Mouse (Mus musculus) macrophage (primary cell): ENCODE measurements around the gene Prss2. TPM values are rescaled to one million over a fixed set of nuclear protein-coding genes. Genes with fewer than 3 reads are reported as not detected.
"Not testable (repeated sequence)": the region's sequence is repeated elsewhere in the genome, so short reads cannot be mapped to it uniquely, and the experiment has no call there.

Source experiments
- H3K27ac ChIP-seq: fragments of 350-480 bp; formaldehyde crosslinking; 2 replicates; pipeline ENCODE4 v1.9.0; 2021
- H3K36me3 ChIP-seq: fragments of 350-480 bp; formaldehyde crosslinking; 2 replicates; pipeline ENCODE4 v1.9.0; 2021; ENCODE audit errors: inconsistent target
- H3K4me3 ChIP-seq: fragments of 350-480 bp; formaldehyde crosslinking; 2 replicates; pipeline ENCODE4 v1.9.0; 2021; ENCODE audit errors: inconsistent target
- H3K79me2 ChIP-seq: fragments of 350-480 bp; formaldehyde crosslinking; 2 replicates; pipeline ENCODE4 v1.9.0; 2021; ENCODE audit errors: inconsistent target
- WGBS: methylation state at CpG from one replicate; pipeline ENCODE4 v1.1.7; 2026; ENCODE audit warnings: inconsistent platforms; ENCODE audit not compliant: missing documents; 5-methylcytosine and 5-hydroxymethylcytosine counted together
- polyA plus RNA-seq: library from polyadenylated mRNA; stranded (reverse); fragments of 250-400 nt; gene quantifications from 3 replicates; pipeline ENCODE4 v1.2.4, GENCODE M21; 2018; ENCODE audit warnings: inconsistent platforms
- total RNA-seq, 78 experiments: library from RNA; depleted of rRNA; stranded (reverse); fragments of 250-400 nt; gene quantifications; 1 replicate in 9 of 78; 2 replicates in 24 of 78; 3 replicates in 43 of 78; 4 replicates in 2 of 78; pipeline ENCODE4 v1.2.4; 2018; ENCODE audit warnings: inconsistent platforms in 56 of 78

Gene Prss2
- total RNA-seq (2018; cell fraction: chromatin; rRNA removed): not detected
- not detected for total RNA-seq (2018; cell fraction: cytosol; rRNA removed)
- total RNA-seq (2018; cell fraction: nucleus; rRNA removed): not detected
- not detected in 3 replicates for polyA plus RNA-seq

DNA sequence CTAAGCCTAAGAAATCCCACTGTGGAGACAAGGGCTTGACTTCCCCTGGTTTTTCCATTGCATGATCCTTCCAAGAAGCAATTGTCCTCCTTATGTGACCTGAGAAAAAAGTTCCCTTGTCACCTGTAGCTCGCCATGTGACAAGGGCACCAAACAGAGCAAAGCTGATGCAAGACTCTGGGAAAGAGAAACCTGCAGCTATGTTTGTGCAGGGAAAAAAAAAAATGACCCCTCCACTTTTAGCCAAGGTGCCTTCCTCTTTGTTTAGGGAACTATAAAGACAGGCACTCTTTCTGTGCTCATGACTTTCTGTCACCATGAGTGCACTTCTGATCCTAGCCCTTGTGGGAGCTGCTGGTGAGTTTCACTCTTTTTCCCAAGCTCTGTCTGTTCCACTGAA lies at the start of gene Prss2:
TSS of gene Prss2 (plus strand) at position 301 of the 400 bp plus-strand sequence.
- Histone ChIP-seq H3K4me3 (no peak within 1 kb of the TSS), H3K79me2 (no peaks in the 10 kb centered on the region), H3K27ac (no peak within 1 kb of the TSS), H3K36me3 (no peaks in the 10 kb centered on the region)
- WGBS: 82% methylated on average over 1 of the region's 1 CpGs

DNA sequence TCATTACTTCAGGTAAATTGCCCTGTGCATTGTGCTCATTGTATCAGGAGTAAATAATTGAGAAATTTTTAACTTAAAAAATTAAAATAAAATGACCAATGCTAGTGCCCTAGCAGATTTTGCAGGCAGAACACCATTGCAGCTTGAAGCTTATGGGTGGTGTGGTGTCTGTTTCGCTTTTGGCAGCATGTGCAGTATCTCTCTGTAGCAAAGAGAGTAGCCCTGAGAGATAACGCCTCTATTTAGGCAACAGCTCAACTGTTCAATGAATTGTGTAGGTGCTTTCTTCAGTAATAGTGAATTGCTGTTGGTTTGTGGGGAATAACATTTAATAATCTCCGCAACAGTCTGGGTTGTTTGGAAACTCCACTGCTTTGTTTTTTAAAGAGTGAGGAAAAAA lies 22.2 kb upstream of the Prss2 start:
- Histone ChIP-seq H3K79me2 (no peaks in the 10 kb centered on the region), H3K36me3 (no peaks in the 10 kb centered on the region), H3K4me3 (no peak overlapping the region), H3K27ac (no peak overlapping the region)
- WGBS: 100% methylated on average over 3 of the region's 3 CpGs

DNA sequence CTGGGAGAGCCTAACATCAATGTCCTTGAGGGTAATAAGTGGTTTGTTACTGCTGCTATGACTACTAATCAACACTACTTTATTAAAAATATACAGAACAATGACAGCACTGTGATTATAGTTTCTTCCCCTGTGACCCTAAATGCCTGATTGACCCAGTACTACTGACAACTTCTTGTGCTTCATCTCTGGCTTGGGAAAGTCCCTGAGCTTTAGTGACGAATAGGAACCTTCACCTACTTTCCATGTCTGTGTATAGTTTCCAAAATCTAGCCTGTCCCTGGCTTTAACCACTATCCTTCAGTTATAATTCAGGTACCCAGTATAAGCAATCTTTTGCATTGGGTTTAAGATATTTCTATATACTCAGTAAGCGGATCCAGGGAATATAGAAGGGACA lies 16.7 kb upstream of the Prss2 start:
- 91% methylated on average over 2 of the region's 2 CpGs for WGBS
- H3K36me3 ChIP-seq: no peaks in the 10 kb centered on the region
- no peaks in the 10 kb centered on the region for H3K79me2 ChIP-seq

GRCm38 (mm10) chr6:41505323-41505722 lies 16.3 kb upstream of the Prss2 start:
- no peak overlapping the region for H3K27ac ChIP-seq
- no peaks in the 10 kb centered on the region for H3K79me2 ChIP-seq
- no peak overlapping the region for H3K4me3 ChIP-seq
- 76% methylated on average over 6 of the region's 6 CpGs for WGBS
- no peaks in the 10 kb centered on the region for H3K36me3 ChIP-seq

More for the DNA sequence above, 16.7 kb upstream of the Prss2 start:
- H3K4me3 ChIP-seq: no peak overlapping the region
- H3K27ac ChIP-seq: no peak overlapping the region

- H3K36me3 ChIP-seq: no peaks in the 10 kb centered on the region
- 13% methylated on average over 6 of the region's 6 CpGs for WGBS
These were observed 3.5 kb upstream of the Prss2 start for GRCm38 (mm10) chr6:41518017-41518524.

DNA sequence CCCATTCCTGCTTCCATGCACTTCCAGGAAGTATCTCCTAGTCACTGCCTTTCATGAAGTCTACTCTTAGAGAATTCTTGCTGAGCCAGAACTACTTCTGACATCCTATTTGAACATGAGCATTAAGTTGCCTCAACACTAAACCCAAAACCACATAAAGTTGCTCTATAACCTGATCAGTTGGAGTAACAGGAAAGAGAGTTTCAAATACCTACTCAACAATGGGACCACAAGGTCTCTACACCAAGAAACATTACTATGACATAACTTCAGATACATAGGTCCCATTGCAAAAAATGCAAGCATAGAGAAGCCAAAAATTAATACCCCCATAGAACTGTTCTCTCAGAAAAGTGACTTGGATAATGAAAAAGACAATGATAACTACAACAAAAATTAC lies 4.9 kb downstream of the Prss2 start:
- no peaks in the 10 kb centered on the region for H3K79me2 ChIP-seq
- no peak overlapping the region for H3K4me3 ChIP-seq
- no peak overlapping the region for H3K27ac ChIP-seq
- H3K36me3 ChIP-seq: no peaks in the 10 kb centered on the region

More at GRCm38 (mm10) chr6:41518017-41518524, 3.5 kb upstream of the Prss2 start:
- Histone ChIP-seq H3K27ac (no peak overlapping the region), H3K79me2 (no peaks in the 10 kb centered on the region), H3K4me3 (no peak overlapping the region)

GRCm38 (mm10) chr6:41527402-41527801 lies 5.8 kb downstream of the Prss2 start:
- H3K79me2 ChIP-seq: no peaks in the 10 kb centered on the region
- no peak overlapping the region for H3K4me3 ChIP-seq
- 20% methylated on average over 1 of the region's 1 CpGs for WGBS
- no peak overlapping the region for H3K27ac ChIP-seq
- H3K36me3 ChIP-seq: no peaks in the 10 kb centered on the region

DNA sequence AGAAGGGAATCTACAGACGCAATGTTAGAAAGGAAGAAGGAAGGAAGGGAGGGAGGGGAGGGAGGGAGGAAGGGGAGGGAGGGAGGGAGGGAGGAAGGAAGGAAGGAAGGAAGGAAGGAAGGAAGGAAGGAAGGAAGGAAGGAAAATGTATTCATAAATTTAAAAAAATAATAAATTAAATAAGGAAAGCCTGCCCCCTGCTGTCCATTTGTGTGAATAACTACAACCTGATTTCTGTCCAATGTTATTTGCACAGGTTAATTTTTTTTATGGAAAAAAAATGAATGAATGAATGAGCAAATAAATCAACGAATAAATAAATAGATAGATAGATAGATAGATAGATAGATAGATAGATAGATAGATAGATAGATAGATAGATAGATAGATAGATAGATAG lies 8.4 kb downstream of the Prss2 start:
- WGBS: 7% methylated on average over 1 of the region's 2 CpGs
- not testable (repeated sequence) for H3K27ac ChIP-seq, H3K4me3 ChIP-seq, H3K36me3 ChIP-seq, H3K79me2 ChIP-seq

- Histone ChIP-seq H3K4me3 (no peak overlapping the region), H3K79me2 (no peaks in the 10 kb centered on the region), H3K36me3 (no peaks in the 10 kb centered on the region), H3K27ac (no peak overlapping the region)
- WGBS: 88% methylated on average over 4 of the region's 4 CpGs
These were observed 10.6 kb downstream of the Prss2 start for GRCm38 (mm10) chr6:41532181-41532580.

GRCm38 (mm10) chr6:41532687-41533284 lies 11.2 kb downstream of the Prss2 start:
- no peak overlapping the region for H3K27ac ChIP-seq
- H3K79me2 ChIP-seq: no peaks in the 10 kb centered on the region
- no peak overlapping the region for H3K4me3 ChIP-seq
- WGBS: 79% methylated on average over 8 of the region's 8 CpGs
- no peaks in the 10 kb centered on the region for H3K36me3 ChIP-seq

DNA sequence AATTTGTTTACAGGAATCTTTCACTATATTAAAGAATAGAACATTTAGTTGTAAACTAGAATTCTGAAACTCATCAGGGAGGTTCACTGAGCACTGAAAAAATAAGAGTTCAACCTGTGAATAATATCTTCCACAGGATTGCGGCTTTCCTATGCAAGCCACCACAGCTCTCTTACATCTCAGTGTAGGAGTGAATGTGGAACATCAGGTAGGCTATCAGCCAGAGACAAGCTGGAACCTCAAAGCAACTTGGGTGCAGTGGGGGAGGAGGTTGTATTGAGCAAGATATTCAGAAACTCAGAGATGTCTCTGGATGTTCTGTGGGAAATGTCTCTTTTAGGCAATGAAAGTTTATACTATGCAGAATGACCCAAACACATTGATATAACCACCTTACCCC lies 15.8 kb downstream of the Prss2 start:
- Histone ChIP-seq H3K79me2 (no peaks in the 10 kb centered on the region), H3K27ac (no peak overlapping the region), H3K36me3 (no peaks in the 10 kb centered on the region), H3K4me3 (no peak overlapping the region)
- WGBS: 100% methylated on average over 1 of the region's 1 CpGs

DNA sequence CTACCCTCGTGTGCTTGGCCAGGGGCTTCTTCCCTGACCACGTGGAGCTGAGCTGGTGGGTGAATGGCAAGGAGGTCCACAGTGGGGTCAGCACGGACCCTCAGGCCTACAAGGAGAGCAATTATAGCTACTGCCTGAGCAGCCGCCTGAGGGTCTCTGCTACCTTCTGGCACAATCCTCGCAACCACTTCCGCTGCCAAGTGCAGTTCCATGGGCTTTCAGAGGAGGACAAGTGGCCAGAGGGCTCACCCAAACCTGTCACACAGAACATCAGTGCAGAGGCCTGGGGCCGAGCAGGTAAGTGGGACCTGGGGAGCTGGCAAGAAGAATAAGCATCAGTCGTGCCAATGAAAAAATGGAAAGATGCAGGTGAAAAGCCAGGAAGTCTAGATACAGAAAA lies 16.7 kb downstream of the Prss2 start:
- H3K4me3 ChIP-seq, H3K79me2 ChIP-seq, H3K27ac ChIP-seq, H3K36me3 ChIP-seq: not testable (repeated sequence)
- 86% methylated on average over 1 of the region's 8 CpGs for WGBS

DNA sequence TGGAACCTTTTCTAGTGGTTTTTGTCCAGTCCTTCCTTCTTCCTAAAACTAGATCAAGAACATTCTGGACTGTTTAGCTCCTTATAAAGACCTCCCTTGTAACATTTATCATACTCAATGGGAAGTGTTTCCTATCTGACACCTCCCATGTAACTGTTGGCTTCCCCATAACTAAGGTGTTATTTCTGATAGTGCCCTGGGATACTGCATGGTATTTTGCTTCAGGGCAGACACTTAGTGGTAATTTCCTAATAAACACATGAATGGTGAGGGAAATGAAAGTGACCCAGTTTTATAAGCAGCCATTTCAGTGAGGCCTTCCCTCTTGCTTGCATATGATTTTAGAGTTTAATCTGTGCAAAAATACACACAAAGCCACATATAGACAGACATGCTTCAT lies 19.2 kb downstream of the Prss2 start:
- Histone ChIP-seq H3K79me2 (no peaks in the 10 kb centered on the region), H3K36me3 (no peaks in the 10 kb centered on the region), H3K4me3 (no peak overlapping the region), H3K27ac (no peak overlapping the region)

- Histone ChIP-seq H3K27ac (no peak overlapping the region), H3K4me3 (no peak overlapping the region), H3K79me2 (no peaks in the 10 kb centered on the region), H3K36me3 (no peaks in the 10 kb centered on the region)
- 90% methylated on average over 1 of the region's 1 CpGs for WGBS
These were observed 20.2 kb downstream of the Prss2 start for GRCm38 (mm10) chr6:41541746-41542145.

- H3K79me2 ChIP-seq: no peaks in the 10 kb centered on the region
- WGBS: 87% methylated on average over 3 of the region's 3 CpGs
- H3K27ac ChIP-seq: no peak overlapping the region
- H3K4me3 ChIP-seq: no peak overlapping the region
- no peaks in the 10 kb centered on the region for H3K36me3 ChIP-seq
These were observed 21.4 kb downstream of the Prss2 start for GRCm38 (mm10) chr6:41542983-41543382.
